Comparison of ENCODE assay signal across 20 mouse cellular contexts in genomic region chr5:71828996-71829395, GRCm38 (mm10).
DNase-seq lines count a peak whose midpoint lies in the region; ATAC-seq lines count a peak whose summit lies in the region.
"Had no signal": no experiment of that assay in that cellular context is flagged by ENCODE, and none has a peak within 500 bp of the region (broad histone marks: within the 10 kb centered on the region; RNA-seq: fewer than 3 reads in every experiment).

No protein-coding gene starts in this region.

- H3K27ac ChIP-seq in forebrain, embryonic 14.5 days (ENCODE audit: low read depth, low read length) = no peak overlapping the region
- no peak overlapping the region for H3K27ac ChIP-seq in forebrain, embryonic 10.5 days
- H3K27ac ChIP-seq: embryonic facial prominence, embryonic 12.5 days; heart, embryonic 13.5 days; limb, embryonic 10.5 days had no signal

- H3K4me1 ChIP-seq in forebrain, embryonic 14.5 days (ENCODE audit: control insufficient read depth, insufficient read depth, low read length) = no peaks in the 10 kb centered on the region
- no peaks in the 10 kb centered on the region for H3K4me1 ChIP-seq in forebrain, embryonic 10.5 days
- H3K4me1 ChIP-seq: embryonic facial prominence, embryonic 12.5 days; heart, embryonic 13.5 days; limb, embryonic 10.5 days had no signal

- DNase-seq in forebrain, embryonic 14.5 days (ENCODE audit: low spot score) = peak; percentile 43
- no peak for DNase-seq in forebrain, embryonic 10.5 days (ENCODE audit: extremely low spot score, low spot score)
- peak; percentile 34 for DNase-seq in layer of hippocampus, adult 9-11 months
- DNase-seq in layer of hippocampus, postnatal 10 days (ENCODE audit: low spot score in 2 of 2) = no peak
- peak; percentile 7 for DNase-seq in R1 (ENCODE audit: low read depth, low spot score)
- DNase-seq in left cerebral cortex, adult 9 months (ENCODE audit: low spot score in 2 of 2) = peak; percentile 60 to 69
- DNase-seq in spleen, postnatal 4 days (ENCODE audit: low spot score in 2 of 2) = no peak
- DNase-seq: adrenal gland, adult 8-10 months; cerebellum, adult 8-10 months; heart, adult 11 months; heart, postnatal 36 days; kidney, adult 9 months; kidney, postnatal 4 days; lung, adult 2 months; lung, postnatal 36 days had no signal

- WGBS in forebrain, embryonic 14.5 days = 72% methylated on average over 1 of the region's 1 CpGs
- WGBS in forebrain, embryonic 10.5 days = 67% methylated on average over 1 of the region's 1 CpGs

- H3K9ac ChIP-seq in forebrain, embryonic 14.5 days (ENCODE audit: low read length) = no peak overlapping the region
- H3K9ac ChIP-seq: embryonic facial prominence, embryonic 12.5 days; heart, embryonic 13.5 days had no signal

- H3K9me3 ChIP-seq in forebrain, embryonic 14.5 days (replicated peaks; ENCODE audit: control insufficient read depth, low read length) = no peaks in the 10 kb centered on the region
- no peaks in the 10 kb centered on the region for H3K9me3 ChIP-seq in forebrain, embryonic 10.5 days
- H3K9me3 ChIP-seq: embryonic facial prominence, embryonic 12.5 days; heart, embryonic 13.5 days; limb, embryonic 10.5 days had no signal

- no peaks in the 10 kb centered on the region for H3K27me3 ChIP-seq in forebrain, embryonic 14.5 days (replicated peaks; ENCODE audit: control insufficient read depth, insufficient read depth, low read length)
- H3K27me3 ChIP-seq in forebrain, embryonic 10.5 days (ENCODE audit: poor library complexity, severe bottlenecking) = no peaks in the 10 kb centered on the region
- H3K27me3 ChIP-seq: embryonic facial prominence, embryonic 12.5 days; heart, embryonic 13.5 days had no signal

- ATAC-seq in forebrain, embryonic 14.5 days = no peak
- ATAC-seq in inflammation-experienced regulatory T-cells, adult 6 months = no peak

- no peak overlapping the region for H3K4me2 ChIP-seq in forebrain, embryonic 14.5 days (ENCODE audit: low read length)
- H3K4me2 ChIP-seq: embryonic facial prominence, embryonic 12.5 days; heart, embryonic 13.5 days; liver, embryonic 11.5 days had no signal

- no peaks in the 10 kb centered on the region for H3K36me3 ChIP-seq in forebrain, embryonic 14.5 days (ENCODE audit: control insufficient read depth, insufficient read depth, low read length)
- H3K36me3 ChIP-seq in forebrain, embryonic 10.5 days (replicated peaks) = no peaks in the 10 kb centered on the region
- H3K36me3 ChIP-seq: embryonic facial prominence, embryonic 12.5 days; heart, embryonic 13.5 days; limb, embryonic 10.5 days had no signal

- H3K4me3 ChIP-seq in forebrain, embryonic 14.5 days (ENCODE audit: low read depth, low read length) = no peak overlapping the region
- no peak overlapping the region for H3K4me3 ChIP-seq in forebrain, embryonic 10.5 days
- H3K4me3 ChIP-seq: embryonic facial prominence, embryonic 12.5 days; heart, embryonic 13.5 days; limb, embryonic 10.5 days had no signal

Comparison
In these comparisons a context has a peak if more than half of its experiments do, and no peak if none do; other contexts are left out.
1. DNase-seq: peak in forebrain, embryonic 14.5 days (single experiment), layer of hippocampus, adult 9-11 months (single experiment), R1 (single experiment) and left cerebral cortex, adult 9 months (2 of 2); none in forebrain, embryonic 10.5 days (single experiment), layer of hippocampus, postnatal 10 days (0 of 2) and spleen, postnatal 4 days (0 of 2).